Mouse (Mus musculus): ENCODE data around the gene Tspyl4. TPM values are rescaled to one million over a fixed set of nuclear protein-coding genes. Genes with fewer than 3 reads are reported as not detected.

Gene Tspyl4
- polyA plus RNA-seq, 1 experiment from 2014 or later: 8.1 TPM

GRCm38 (mm10) chr10:34309915-34310685 is 12.9 kb downstream of the Tspyl4 start:
- Histone ChIP-seq H3K4me1 (replicated peaks; ENCODE audit: control insufficient read depth, insufficient read depth, low read length) (no peaks in the 10 kb centered on the region), H3K27me3 (replicated peaks; ENCODE audit: control insufficient read depth, insufficient read depth, low read length) (no peaks in the 10 kb centered on the region), H3K27ac (ENCODE audit: low read depth) (no peak overlapping the region), H3K4me2 (ENCODE audit: low read length) (no peak overlapping the region), H3K4me3 (ENCODE audit: low read depth, low read length) (no peak overlapping the region), H3K36me3 (ENCODE audit: control insufficient read depth, insufficient read depth, low read length) (peaks cover 6% of the 10 kb centered on the region; the same call in 1 of the 2 replicates), H3K9me3 (ENCODE audit: control insufficient read depth, low read length) (no peaks in the 10 kb centered on the region), H3K9ac (ENCODE audit: low read length) (no peak overlapping the region)
- DNase-seq (ENCODE audit: low spot score) (no peak), ATAC-seq (replicated peaks; ENCODE audit: low FRiP score, low TSS enrichment, low read depth) (no peak)
- WGBS: 87% methylated on average over 9 of the region's 9 CpGs

GRCm38 (mm10) chr10:34312536-34312935 is 15.3 kb downstream of the Tspyl4 start:
- DNase-seq (ENCODE audit: low spot score): no peak
- no peak overlapping the region for H3K4me2 ChIP-seq (ENCODE audit: low read length)
- 73% methylated on average over 3 of the region's 3 CpGs for WGBS
- peaks cover 6% of the 10 kb centered on the region; the same call in 1 of the 2 replicates for H3K36me3 ChIP-seq (ENCODE audit: control insufficient read depth, insufficient read depth, low read length)
- no peaks in the 10 kb centered on the region for H3K27me3 ChIP-seq (replicated peaks; ENCODE audit: control insufficient read depth, insufficient read depth, low read length)
- no peak for ATAC-seq (replicated peaks; ENCODE audit: low FRiP score, low TSS enrichment, low read depth)
- no peak overlapping the region for H3K27ac ChIP-seq (ENCODE audit: low read depth)
- no peaks in the 10 kb centered on the region for H3K9me3 ChIP-seq (ENCODE audit: control insufficient read depth, low read length)
- no peak overlapping the region for H3K4me3 ChIP-seq (ENCODE audit: low read depth, low read length)
- H3K9ac ChIP-seq (ENCODE audit: low read length): no peak overlapping the region
- H3K4me1 ChIP-seq (replicated peaks; ENCODE audit: control insufficient read depth, insufficient read depth, low read length): no peaks in the 10 kb centered on the region; the same call in 1 of the 2 replicates

- Histone ChIP-seq H3K4me3 (ENCODE audit: low read depth, low read length) (no peak overlapping the region), H3K4me2 (ENCODE audit: low read length) (peak overlapping the region; percentile 23; the same call in 1 of the 2 replicates), H3K36me3 (ENCODE audit: control insufficient read depth, insufficient read depth, low read length) (peaks cover 9% of the 10 kb centered on the region; the same call in 1 of the 2 replicates), H3K27me3 (replicated peaks; ENCODE audit: control insufficient read depth, insufficient read depth, low read length) (no peaks in the 10 kb centered on the region), H3K9me3 (ENCODE audit: control insufficient read depth, low read length) (no peaks in the 10 kb centered on the region), H3K27ac (ENCODE audit: low read depth) (no peak overlapping the region), H3K9ac (ENCODE audit: low read length) (no peak overlapping the region), H3K4me1 (replicated peaks; ENCODE audit: control insufficient read depth, insufficient read depth, low read length) (no peaks in the 10 kb centered on the region; the same call in 1 of the 2 replicates)
- WGBS: 0% methylated on average over 3 of the region's 3 CpGs
- DNase-seq (ENCODE audit: low spot score) (no peak), ATAC-seq (replicated peaks; ENCODE audit: low FRiP score, low TSS enrichment, low read depth) (peak; percentile 76)
Measured at GRCm38 (mm10) chr10:34316571-34317216, 19.5 kb downstream of the Tspyl4 start.

GRCm38 (mm10) chr10:34317217-34317606 is 20.0 kb downstream of the Tspyl4 start:
- H3K9ac ChIP-seq (ENCODE audit: low read length): no peak overlapping the region
- no peak overlapping the region for H3K27ac ChIP-seq (ENCODE audit: low read depth)
- peaks cover 14% of the 10 kb centered on the region; the same call in 1 of the 2 replicates for H3K36me3 ChIP-seq (ENCODE audit: control insufficient read depth, insufficient read depth, low read length)
- H3K4me1 ChIP-seq (replicated peaks; ENCODE audit: control insufficient read depth, insufficient read depth, low read length): no peaks in the 10 kb centered on the region; the same call in 1 of the 2 replicates
- no peaks in the 10 kb centered on the region for H3K9me3 ChIP-seq (ENCODE audit: control insufficient read depth, low read length)
- DNase-seq (ENCODE audit: low spot score): no peak
- 29% methylated on average over 2 of the region's 2 CpGs for WGBS
- no peaks in the 10 kb centered on the region for H3K27me3 ChIP-seq (replicated peaks; ENCODE audit: control insufficient read depth, insufficient read depth, low read length)
- peak; percentile 27; the same call in 1 of the 2 replicates for ATAC-seq (replicated peaks; ENCODE audit: low FRiP score, low TSS enrichment, low read depth)
- no peak overlapping the region for H3K4me2 ChIP-seq (ENCODE audit: low read length)
- no peak overlapping the region for H3K4me3 ChIP-seq (ENCODE audit: low read depth, low read length)

- Histone ChIP-seq H3K36me3 (ENCODE audit: control insufficient read depth, insufficient read depth, low read length) (peaks cover 7% of the 10 kb centered on the region; the same call in 1 of the 2 replicates), H3K9ac (ENCODE audit: low read length) (no peak overlapping the region), H3K4me3 (ENCODE audit: low read depth, low read length) (no peak overlapping the region), H3K9me3 (ENCODE audit: control insufficient read depth, low read length) (no peaks in the 10 kb centered on the region), H3K27ac (ENCODE audit: low read depth) (no peak overlapping the region), H3K4me1 (replicated peaks; ENCODE audit: control insufficient read depth, insufficient read depth, low read length) (no peaks in the 10 kb centered on the region; the same call in 1 of the 2 replicates), H3K4me2 (ENCODE audit: low read length) (no peak overlapping the region), H3K27me3 (replicated peaks; ENCODE audit: control insufficient read depth, insufficient read depth, low read length) (no peaks in the 10 kb centered on the region)
- ATAC-seq (replicated peaks; ENCODE audit: low FRiP score, low TSS enrichment, low read depth): no peak
- no peak for DNase-seq (ENCODE audit: low spot score)
- WGBS: 85% methylated on average over 2 of the region's 2 CpGs
Measured at GRCm38 (mm10) chr10:34320809-34321208, 23.6 kb downstream of the Tspyl4 start.

GRCm38 (mm10) chr10:34326701-34327100 is 29.5 kb downstream of the Tspyl4 start:
- Histone ChIP-seq H3K36me3 (ENCODE audit: control insufficient read depth, insufficient read depth, low read length) (peaks cover 5% of the 10 kb centered on the region; the same call in 1 of the 2 replicates), H3K4me2 (ENCODE audit: low read length) (no peak overlapping the region), H3K4me3 (ENCODE audit: low read depth, low read length) (no peak overlapping the region), H3K9ac (ENCODE audit: low read length) (no peak overlapping the region), H3K27me3 (replicated peaks; ENCODE audit: control insufficient read depth, insufficient read depth, low read length) (no peaks in the 10 kb centered on the region), H3K9me3 (ENCODE audit: control insufficient read depth, low read length) (no peaks in the 10 kb centered on the region), H3K27ac (ENCODE audit: low read depth) (no peak overlapping the region), H3K4me1 (replicated peaks; ENCODE audit: control insufficient read depth, insufficient read depth, low read length) (no peaks in the 10 kb centered on the region)
- no peak for ATAC-seq (replicated peaks; ENCODE audit: low FRiP score, low TSS enrichment, low read depth)
- 16% methylated on average over 4 of the region's 4 CpGs for WGBS
- DNase-seq (ENCODE audit: low spot score): no peak

GRCm38 (mm10) chr10:34327144-34327543 is 29.9 kb downstream of the Tspyl4 start:
- H3K4me3 ChIP-seq (ENCODE audit: low read depth, low read length): no peak overlapping the region
- H3K9me3 ChIP-seq (ENCODE audit: control insufficient read depth, low read length): no peaks in the 10 kb centered on the region
- no peaks in the 10 kb centered on the region for H3K27me3 ChIP-seq (replicated peaks; ENCODE audit: control insufficient read depth, insufficient read depth, low read length)
- H3K4me2 ChIP-seq (ENCODE audit: low read length): no peak overlapping the region
- no peaks in the 10 kb centered on the region for H3K4me1 ChIP-seq (replicated peaks; ENCODE audit: control insufficient read depth, insufficient read depth, low read length)
- H3K27ac ChIP-seq (ENCODE audit: low read depth): no peak overlapping the region
- H3K9ac ChIP-seq (ENCODE audit: low read length): no peak overlapping the region
- WGBS: 69% methylated on average over 5 of the region's 5 CpGs
- ATAC-seq (replicated peaks; ENCODE audit: low FRiP score, low TSS enrichment, low read depth) (no peak), DNase-seq (ENCODE audit: low spot score) (no peak)
- H3K36me3 ChIP-seq (ENCODE audit: control insufficient read depth, insufficient read depth, low read length): peaks cover under 1% of the 10 kb centered on the region; the same call in 1 of the 2 replicates

- no peaks in the 10 kb centered on the region for H3K9me3 ChIP-seq (ENCODE audit: control insufficient read depth, low read length)
- no peak overlapping the region for H3K4me2 ChIP-seq (ENCODE audit: low read length)
- ATAC-seq (replicated peaks; ENCODE audit: low FRiP score, low TSS enrichment, low read depth): no peak; the same call in 1 of the 2 replicates
- 1% methylated on average over 2 of the region's 2 CpGs for WGBS
- no peaks in the 10 kb centered on the region for H3K27me3 ChIP-seq (replicated peaks; ENCODE audit: control insufficient read depth, insufficient read depth, low read length)
- no peak overlapping the region for H3K27ac ChIP-seq (ENCODE audit: low read depth)
- no peaks in the 10 kb centered on the region for H3K4me1 ChIP-seq (replicated peaks; ENCODE audit: control insufficient read depth, insufficient read depth, low read length)
- no peaks in the 10 kb centered on the region for H3K36me3 ChIP-seq (ENCODE audit: control insufficient read depth, insufficient read depth, low read length)
- no peak overlapping the region for H3K9ac ChIP-seq (ENCODE audit: low read length)
- DNase-seq (ENCODE audit: low spot score): peak; percentile 56
- H3K4me3 ChIP-seq (ENCODE audit: low read depth, low read length): no peak overlapping the region
Measured at GRCm38 (mm10) chr10:34328310-34328709, 31.1 kb downstream of the Tspyl4 start.
